Mouse (Mus musculus) erythroblast, embryonic 14.5 days (primary cell): ENCODE data around the gene Slc6a5. TPM values are rescaled to one million over a fixed set of nuclear protein-coding genes. Genes with fewer than 3 reads are reported as not detected.

ENCODE experiments used
- H3K27me3 ChIP-seq: 2 replicates; pipeline ENCODE4 v1.6.1; 2012; ENCODE audit warnings: inconsistent platforms; ENCODE audit not compliant: control insufficient read depth
- H3K36me3 ChIP-seq: 2 replicates; pipeline ENCODE4 v1.6.1; 2012; ENCODE audit warnings: mild to moderate bottlenecking, inconsistent platforms; ENCODE audit not compliant: control insufficient read depth
- H3K4me1 ChIP-seq: 2 replicates; pipeline ENCODE4 v1.6.1; 2012; ENCODE audit warnings: inconsistent platforms; ENCODE audit not compliant: control insufficient read depth
- H3K4me3 ChIP-seq: replicated peaks from 2 replicates; pipeline ENCODE3; 2012; ENCODE audit warnings: moderate library complexity, mild to moderate bottlenecking, inconsistent platforms
- H3K9me3 ChIP-seq: 2 replicates; pipeline ENCODE4 v1.6.1; 2012; ENCODE audit warnings: low read length, inconsistent platforms, mixed read lengths; ENCODE audit not compliant: control insufficient read depth
- GATA1 ChIP-seq: IDR thresholded peaks from 2 replicates; pipeline ENCODE4 v1.6.1; 2012; ENCODE audit warnings: low read length, inconsistent platforms, mixed read lengths
- TAL1 ChIP-seq: IDR thresholded peaks from 3 replicates; pipeline ENCODE4 v1.6.1; 2012; ENCODE audit warnings: low read length, inconsistent platforms, mixed read lengths
- polyA plus RNA-seq: library from polyadenylated mRNA; stranded (reverse); fragments of >175 nt; gene quantifications from 2 replicates; pipeline ENCODE4 v1.2.3, GENCODE M21; 2012

Slc6a5 gene
- 0.01 TPM in 1 of 2 replicates, not detected in the other for polyA plus RNA-seq

DNA sequence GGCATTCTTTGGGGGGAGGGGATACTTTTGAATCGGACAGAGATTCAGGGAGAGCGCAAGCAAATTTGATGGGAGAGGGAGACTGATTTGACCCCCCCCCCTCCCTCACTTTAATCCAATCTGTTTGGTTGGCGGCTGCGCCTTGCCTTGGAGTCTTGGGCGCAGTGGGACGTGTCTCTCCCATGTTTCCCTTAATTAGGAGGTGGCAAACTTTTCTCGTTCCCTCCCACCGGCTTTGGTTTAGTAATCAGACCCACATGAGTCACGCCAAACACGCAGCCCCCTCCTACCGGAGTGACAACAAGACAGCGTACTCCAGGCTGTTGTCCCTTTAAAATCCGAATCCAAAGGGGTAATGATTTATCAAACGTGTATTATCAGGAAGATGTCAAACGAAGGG lies at the start of gene Slc6a5:
TSS of gene Slc6a5 (plus strand) at position 297 of the 400 bp plus-strand sequence.
- TF ChIP-seq TAL1 (no peak), GATA1 (no peak)
- peaks cover 88% of the 10 kb centered on the region for H3K27me3 ChIP-seq

DNA sequence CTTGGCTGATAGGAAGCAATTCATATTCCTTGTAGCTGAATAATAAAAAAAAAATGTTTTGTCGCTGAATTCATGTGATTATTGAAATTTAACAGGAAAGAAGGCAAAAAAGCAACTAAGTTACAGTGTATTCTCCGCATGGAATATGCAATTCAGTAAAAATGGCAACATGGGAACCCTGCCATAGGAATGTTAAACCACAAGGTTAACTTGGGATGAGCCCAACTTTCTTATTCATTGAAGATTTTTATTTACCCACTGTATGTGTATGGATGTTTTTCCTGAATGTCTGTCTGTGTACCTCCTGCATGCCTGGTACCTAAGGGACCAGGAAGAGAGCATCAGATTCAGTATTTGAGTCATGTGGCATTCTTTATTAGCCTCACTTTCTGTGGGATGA lies 48.8 kb upstream of the Slc6a5 start:
- H3K9me3 ChIP-seq: no peaks in the 10 kb centered on the region
- H3K4me3 ChIP-seq: no peak overlapping the region
- H3K36me3 ChIP-seq: peaks cover 37% of the 10 kb centered on the region
- H3K4me1 ChIP-seq: peaks cover 1% of the 10 kb centered on the region; the same call in 1 of the 2 replicates
- TF ChIP-seq TAL1: no peak
- no peak for TF ChIP-seq GATA1
- no peaks in the 10 kb centered on the region for H3K27me3 ChIP-seq

More for the DNA sequence above, at the start of gene Slc6a5:
- Histone ChIP-seq H3K4me3 (no peak within 1 kb of the TSS), H3K9me3 (peaks cover 3% of the 10 kb centered on the region; the same call in 1 of the 2 replicates), H3K36me3 (no peaks in the 10 kb centered on the region), H3K4me1 (no peaks in the 10 kb centered on the region)

DNA sequence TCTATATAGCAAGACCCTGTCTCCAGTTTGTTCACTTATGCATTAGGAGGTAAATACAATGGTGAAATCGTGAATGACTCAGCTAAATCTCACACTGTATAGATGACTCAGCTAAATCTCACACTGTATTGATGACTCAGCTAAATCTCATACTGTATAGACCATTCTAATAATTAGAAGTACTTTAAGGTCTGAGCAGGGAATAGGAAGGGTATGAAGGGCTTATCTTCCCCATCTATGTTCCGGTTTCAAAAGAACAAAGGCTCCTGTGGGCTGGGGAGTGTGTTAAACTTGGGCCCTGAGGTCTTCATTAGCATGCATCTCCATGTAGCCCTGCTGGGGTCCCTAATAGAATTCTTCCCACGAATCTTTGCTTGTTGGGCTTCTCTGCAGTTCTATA lies 46.2 kb upstream of the Slc6a5 start:
- H3K4me3 ChIP-seq: no peak overlapping the region
- H3K27me3 ChIP-seq: no peaks in the 10 kb centered on the region
- peaks cover 17% of the 10 kb centered on the region for H3K36me3 ChIP-seq
- H3K4me1 ChIP-seq: peaks cover 1% of the 10 kb centered on the region; the same call in 1 of the 2 replicates
- peak; percentile 45 for TF ChIP-seq GATA1
- TF ChIP-seq TAL1: no peak
- H3K9me3 ChIP-seq: no peaks in the 10 kb centered on the region

DNA sequence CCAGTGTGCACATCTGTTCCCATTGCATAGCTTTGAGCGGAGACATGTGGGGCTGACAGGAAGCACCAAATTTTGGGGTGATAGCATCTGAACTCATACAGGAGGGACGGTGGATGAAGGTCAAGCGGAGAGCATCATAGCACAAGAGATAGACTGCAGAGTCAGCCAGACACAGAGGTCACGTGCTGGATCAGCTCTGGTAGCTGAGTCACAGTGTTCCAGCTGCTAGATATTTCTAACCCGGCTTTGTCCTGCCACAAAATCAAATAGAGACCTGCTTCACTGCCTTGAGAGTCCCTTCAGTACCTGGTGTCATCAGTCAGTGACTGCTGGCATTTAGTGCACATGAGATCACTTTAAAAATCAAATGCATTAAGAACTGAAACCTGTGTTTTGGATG lies 40.3 kb upstream of the Slc6a5 start:
- no peaks in the 10 kb centered on the region for H3K27me3 ChIP-seq
- no peak overlapping the region for H3K4me3 ChIP-seq
- no peak for TF ChIP-seq GATA1
- no peak for TF ChIP-seq TAL1

DNA sequence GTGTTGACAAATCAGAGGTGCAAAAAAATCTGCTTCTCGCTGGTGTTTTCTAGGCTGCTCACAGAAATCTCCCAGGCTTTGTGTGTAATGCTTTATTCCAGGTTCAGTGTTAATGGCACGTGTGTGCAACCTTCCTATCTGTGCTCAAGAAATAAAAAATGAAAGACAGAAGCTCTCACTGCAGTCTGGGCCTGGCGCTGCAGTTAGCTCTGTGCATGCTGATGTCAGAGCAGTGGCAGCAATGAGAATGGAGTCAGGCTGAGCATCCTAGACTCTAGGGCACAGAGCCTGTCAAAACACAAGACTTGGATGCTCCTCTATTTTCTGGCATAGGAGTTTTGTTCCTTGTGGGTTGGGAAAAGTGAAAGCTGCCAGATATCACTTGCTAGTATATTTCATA lies 39.7 kb upstream of the Slc6a5 start:
- TF ChIP-seq GATA1 (no peak), TAL1 (no peak)
- no peak overlapping the region for H3K4me3 ChIP-seq
- no peaks in the 10 kb centered on the region for H3K27me3 ChIP-seq
- no peaks in the 10 kb centered on the region for H3K4me1 ChIP-seq
- no peaks in the 10 kb centered on the region for H3K9me3 ChIP-seq
- H3K36me3 ChIP-seq: no peaks in the 10 kb centered on the region

More for the DNA sequence above, 40.3 kb upstream of the Slc6a5 start:
- H3K4me1 ChIP-seq: no peaks in the 10 kb centered on the region
- no peaks in the 10 kb centered on the region for H3K36me3 ChIP-seq
- H3K9me3 ChIP-seq: no peaks in the 10 kb centered on the region

DNA sequence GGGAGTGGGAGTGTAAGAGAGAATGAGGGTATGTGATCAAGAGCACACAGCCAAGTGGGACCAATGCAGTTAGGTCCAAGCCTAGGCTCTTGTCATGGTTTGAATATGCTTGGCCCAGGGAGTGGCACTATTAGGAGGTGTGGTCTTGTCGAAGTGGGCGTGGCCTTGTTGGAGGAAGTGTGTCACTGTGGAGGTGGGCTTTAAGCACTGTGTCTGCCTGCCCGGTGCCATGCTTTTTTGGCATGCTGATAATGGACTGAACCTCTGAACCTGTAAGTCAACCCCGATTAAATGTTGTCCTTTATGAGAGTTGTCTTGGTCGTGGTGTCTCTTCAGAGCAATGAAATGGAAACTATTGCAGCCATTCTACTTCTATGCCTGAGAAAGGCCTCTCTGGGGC lies 32.6 kb upstream of the Slc6a5 start:
- TF ChIP-seq GATA1: no peak
- TF ChIP-seq TAL1: no peak
- no peaks in the 10 kb centered on the region for H3K9me3 ChIP-seq
- H3K27me3 ChIP-seq: no peaks in the 10 kb centered on the region
- no peaks in the 10 kb centered on the region for H3K4me1 ChIP-seq
- no peaks in the 10 kb centered on the region for H3K36me3 ChIP-seq
- no peak overlapping the region for H3K4me3 ChIP-seq

DNA sequence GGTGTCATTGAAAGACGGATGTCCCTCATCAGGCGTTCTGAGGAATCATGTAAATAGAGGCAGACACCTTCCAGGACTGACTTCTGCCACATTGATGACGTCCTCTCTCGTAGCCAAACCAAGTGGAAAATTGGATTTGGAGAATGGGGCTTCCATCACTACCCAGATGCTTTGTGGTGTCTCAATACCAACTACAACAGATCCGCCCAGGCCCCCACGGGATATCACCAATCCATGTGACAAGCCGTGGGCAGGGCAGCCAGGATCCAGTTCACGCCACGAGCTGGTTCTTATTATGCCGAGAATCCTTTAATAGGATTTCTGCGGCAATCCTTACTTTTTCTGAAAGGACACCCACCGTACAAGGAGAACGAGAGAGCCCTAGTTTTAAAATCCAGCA lies 30.9 kb upstream of the Slc6a5 start:
- no peaks in the 10 kb centered on the region for H3K9me3 ChIP-seq
- TF ChIP-seq TAL1 (no peak), GATA1 (no peak)
- H3K4me3 ChIP-seq: no peak overlapping the region
- H3K36me3 ChIP-seq: no peaks in the 10 kb centered on the region
- H3K4me1 ChIP-seq: no peaks in the 10 kb centered on the region
- H3K27me3 ChIP-seq: no peaks in the 10 kb centered on the region

DNA sequence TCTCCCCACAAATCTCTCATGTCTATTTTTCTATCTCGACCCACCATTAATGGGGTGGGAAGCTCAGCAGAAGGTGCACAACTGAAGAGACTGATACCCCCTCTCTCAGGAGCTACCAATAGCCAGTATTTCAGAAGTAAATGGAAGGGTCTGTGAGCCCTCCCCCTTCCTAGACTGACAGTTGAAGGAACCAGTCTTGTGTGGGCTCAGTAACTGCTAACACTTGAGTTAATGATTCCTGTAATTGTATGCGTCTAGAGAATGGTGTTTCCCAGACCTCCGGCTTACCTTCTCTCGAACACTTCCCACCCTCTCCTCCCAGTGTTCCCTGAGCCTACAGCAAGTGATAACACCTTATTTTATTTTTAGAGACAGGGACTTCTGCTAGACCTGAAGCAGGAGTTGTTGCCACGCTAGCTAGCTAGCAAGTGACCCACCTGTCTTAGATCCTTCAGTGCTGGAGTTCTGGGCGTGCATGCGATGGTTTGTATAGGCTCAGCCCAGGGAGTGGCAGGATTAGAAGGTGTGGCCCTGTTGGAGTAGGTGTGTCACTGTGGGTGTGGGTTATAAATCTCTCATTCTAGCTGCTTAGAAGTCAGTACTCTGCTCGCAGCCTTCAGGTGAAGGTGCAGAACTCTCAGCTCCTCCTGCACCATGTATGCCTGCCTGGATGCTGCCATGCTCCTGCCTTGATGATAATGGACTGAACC lies 29.8 kb upstream of the Slc6a5 start:
- TF ChIP-seq GATA1 (no peak), TAL1 (no peak)
- H3K9me3 ChIP-seq: no peaks in the 10 kb centered on the region
- H3K27me3 ChIP-seq: no peaks in the 10 kb centered on the region
- H3K36me3 ChIP-seq: no peaks in the 10 kb centered on the region
- no peaks in the 10 kb centered on the region for H3K4me1 ChIP-seq
- H3K4me3 ChIP-seq: no peak overlapping the region

DNA sequence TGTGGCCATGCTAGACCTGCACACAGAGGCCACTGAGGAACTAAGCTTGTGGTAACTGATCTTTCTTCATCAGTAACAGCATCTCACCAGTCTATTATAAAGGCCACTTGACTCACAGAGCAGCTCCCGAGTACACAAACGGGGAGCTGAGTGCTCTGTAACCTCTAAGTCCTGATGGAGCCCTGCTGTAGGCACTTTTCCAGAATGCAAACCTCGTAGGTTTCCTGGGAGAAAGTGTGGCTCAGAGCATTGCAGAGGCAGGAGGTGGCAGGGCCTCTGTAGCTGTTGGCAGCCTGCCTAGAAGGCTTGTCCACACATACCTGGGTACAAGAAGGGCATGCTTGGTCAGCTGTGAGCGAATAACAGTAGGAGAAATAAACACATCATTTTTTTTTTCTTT lies 27.7 kb upstream of the Slc6a5 start:
- Histone ChIP-seq H3K4me1 (no peaks in the 10 kb centered on the region), H3K27me3 (no peaks in the 10 kb centered on the region), H3K36me3 (no peaks in the 10 kb centered on the region), H3K4me3 (no peak overlapping the region), H3K9me3 (no peaks in the 10 kb centered on the region)
- TF ChIP-seq GATA1 (no peak), TAL1 (no peak)
